Mouse (Mus musculus): ENCODE measurements around the gene Zfp808.
A peak's percentile ranks its signal among the peaks of the same experiment; 100 is the strongest.
"Not testable (repeated sequence)": the region's sequence is repeated elsewhere in the genome, so short reads cannot be mapped to it uniquely, and the experiment has no call there.

Gene Zfp808

DNA sequence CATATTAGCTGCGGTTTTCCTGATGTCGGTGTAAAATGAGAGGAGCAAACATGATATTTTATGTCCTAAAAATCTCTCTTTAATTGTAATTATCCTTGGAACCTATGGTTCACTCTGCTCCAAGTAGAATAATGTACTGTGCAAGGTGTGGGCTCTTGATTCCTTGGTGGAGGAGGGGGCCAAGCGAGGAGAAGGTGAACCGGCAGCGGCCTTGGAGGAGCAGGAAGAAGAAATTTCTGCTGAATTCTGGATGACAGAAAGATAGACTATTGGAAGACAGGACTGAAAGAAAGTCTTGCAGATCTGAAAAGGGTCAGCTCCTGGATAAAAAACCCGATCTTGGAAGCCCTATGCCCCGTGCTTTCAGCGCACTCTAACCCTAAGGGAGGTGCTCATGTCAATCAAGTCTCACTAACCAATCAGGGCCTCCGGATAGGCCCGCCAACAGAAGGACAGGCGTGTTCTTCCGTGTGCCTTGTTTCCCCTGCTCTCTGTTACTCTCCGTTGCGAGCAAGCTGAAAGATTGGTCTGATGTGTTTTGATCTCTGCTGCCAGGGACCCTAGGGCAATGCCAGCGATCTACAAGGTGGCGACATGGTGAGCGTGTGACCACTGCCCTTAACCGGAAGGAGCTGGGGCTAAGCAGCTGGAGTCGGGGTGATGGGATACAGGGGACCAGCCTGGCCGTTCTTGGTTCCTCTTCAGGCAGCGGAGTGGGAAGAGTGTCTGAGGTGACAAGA lies at the start of gene Zfp808:
Zfp808 (plus strand) TSS at position 455 of the 740 bp plus-strand sequence.
- DNase-seq (ENCODE audit: inconsistent age in 2 of 2, low spot score in 1 of 2), result peak; percentile 66 to 85

GRCm38 (mm10) chr13:62098786-62099185 lies 30.9 kb upstream of the Zfp808 start:
- DNase-seq (ENCODE audit: inconsistent age in 2 of 2, low spot score in 1 of 2), result not testable (repeated sequence)

DNA sequence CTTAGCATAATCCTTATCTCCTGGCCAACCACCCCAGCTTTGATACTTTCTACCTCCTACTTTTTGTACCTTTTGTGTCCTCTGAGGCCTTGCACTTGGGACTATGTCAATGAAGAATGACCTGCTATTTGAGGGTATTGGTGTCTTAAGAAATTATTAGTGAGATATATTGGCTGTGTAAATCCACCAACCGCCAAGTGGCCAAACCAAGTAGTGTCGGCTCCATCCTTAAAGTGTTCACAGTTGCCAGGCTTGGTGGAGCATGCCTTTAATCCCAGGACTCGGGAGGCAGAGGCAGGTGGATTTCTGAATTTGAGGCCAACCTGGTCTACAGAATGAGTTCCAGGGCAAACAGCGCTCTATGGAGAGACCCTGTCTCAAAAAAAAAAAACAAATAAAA lies 30.2 kb upstream of the Zfp808 start:
- not testable (repeated sequence) for DNase-seq (ENCODE audit: inconsistent age in 2 of 2, low spot score in 1 of 2)

- not testable (repeated sequence) for DNase-seq (ENCODE audit: inconsistent age in 2 of 2, low spot score in 1 of 2)
Measured at GRCm38 (mm10) chr13:62102368-62102767, 27.3 kb upstream of the Zfp808 start.

GRCm38 (mm10) chr13:62115861-62116260 lies 13.8 kb upstream of the Zfp808 start:
- peak in 1 of 2 experiments; percentile 55 for DNase-seq (ENCODE audit: inconsistent age in 2 of 2, low spot score in 1 of 2)

DNA sequence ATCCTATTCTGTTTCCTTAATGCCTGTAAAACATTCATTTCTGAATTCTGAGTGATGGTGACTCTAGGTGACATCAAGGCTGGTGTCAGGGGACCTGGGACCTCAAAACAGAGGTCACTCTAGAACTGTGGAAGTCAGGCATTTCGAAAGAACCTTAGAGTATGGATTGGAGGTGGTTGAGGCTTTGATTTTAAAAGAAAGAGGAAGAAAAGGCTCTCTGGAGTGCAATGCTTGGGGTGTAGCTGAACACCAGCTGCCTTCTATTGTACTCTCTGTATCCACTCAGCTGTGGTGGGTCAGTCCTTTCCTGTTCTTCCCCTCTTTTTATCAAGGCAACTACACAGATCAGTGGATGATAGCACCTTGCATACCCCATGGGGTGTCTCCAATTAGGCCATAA lies 8.1 kb upstream of the Zfp808 start:
- DNase-seq (ENCODE audit: inconsistent age in 2 of 2, low spot score in 1 of 2), result not testable (repeated sequence)

DNA sequence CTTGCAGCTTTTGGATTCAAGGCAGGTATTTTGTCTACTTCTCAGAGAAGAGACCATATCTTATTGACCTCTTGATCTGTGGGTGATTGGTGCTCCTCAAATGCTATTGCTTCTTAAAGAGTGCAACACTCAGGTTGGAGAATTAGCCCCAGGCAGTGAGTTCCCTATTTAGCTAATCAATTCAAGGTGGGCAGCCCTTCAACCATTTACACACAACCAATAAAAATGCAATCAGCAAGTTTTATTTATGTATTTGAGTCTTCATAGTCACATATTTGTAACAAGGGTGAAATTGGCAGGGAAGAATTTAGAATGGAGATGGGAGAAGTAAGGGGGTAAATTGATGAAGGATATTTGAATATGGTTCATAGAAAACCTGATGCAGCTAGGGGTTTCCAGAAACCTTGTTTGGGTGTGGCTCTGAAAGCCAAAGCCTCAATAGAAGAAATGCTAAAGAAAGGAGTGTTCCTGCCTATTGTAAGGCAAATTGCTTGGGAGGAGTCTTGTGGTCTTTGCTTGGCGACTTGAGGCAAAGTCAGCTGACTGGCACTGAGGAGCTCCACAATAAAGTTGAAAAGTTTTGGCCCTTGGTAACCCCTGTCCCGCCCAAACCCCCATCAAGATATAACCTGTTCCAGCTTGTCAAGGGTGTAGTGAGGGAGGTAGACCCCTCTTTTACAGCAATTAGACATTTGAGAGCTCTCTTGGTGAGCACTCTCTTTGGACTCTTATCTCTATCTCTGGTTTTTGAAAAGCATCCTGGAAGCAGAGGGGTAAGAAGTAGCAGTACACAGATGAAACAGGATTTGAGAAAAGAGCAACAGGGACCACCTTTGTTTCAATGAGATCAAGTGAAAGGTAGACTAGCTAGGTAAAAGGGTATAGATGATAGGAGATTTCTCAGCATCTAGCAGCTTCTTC lies 52.4 kb downstream of the Zfp808 start:
- not testable (repeated sequence) for DNase-seq (ENCODE audit: inconsistent age in 2 of 2, low spot score in 1 of 2)

DNA sequence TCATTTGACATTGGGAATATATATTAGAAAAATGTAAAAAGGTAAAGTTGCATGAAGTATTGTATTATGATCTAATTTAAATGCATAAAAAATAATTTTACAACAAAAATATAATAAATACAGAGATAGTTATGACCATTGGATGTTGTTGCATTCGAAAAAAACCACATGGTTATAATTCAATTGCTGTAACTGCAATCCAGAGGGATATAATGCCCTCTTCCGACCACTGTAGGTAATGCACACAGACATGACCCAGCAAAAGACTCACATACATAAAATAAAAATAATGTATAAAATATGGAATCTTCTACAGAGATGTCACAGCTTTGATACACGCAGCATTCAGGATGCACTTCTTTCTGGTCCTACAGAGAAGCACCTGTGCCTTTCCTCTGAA lies 115.6 kb downstream of the Zfp808 start:
- DNase-seq (ENCODE audit: inconsistent age in 2 of 2, low spot score in 1 of 2), result no peak

GRCm38 (mm10) chr13:62255226-62255625 lies 125.5 kb downstream of the Zfp808 start:
- DNase-seq (ENCODE audit: inconsistent age in 2 of 2, low spot score in 1 of 2), result not testable (repeated sequence)

DNA sequence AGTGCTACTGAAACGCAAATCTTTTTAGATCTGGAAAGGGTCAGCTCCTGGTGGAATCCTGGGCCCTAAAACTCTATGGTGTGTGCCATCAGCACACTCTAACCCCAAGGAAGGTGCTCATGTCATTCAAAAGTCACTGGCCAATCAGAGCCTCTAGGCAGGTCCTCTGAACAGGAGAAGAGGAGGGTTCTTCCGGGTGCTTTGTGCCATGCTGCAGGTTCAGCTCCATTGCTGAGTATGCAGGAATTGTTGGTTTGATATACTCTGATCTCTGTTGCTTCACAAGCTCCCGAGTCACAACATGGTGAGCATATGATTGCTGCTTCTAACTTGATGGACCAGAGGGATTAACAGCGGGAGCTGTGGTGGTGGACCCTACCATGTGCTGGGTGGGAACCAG lies 133.7 kb downstream of the Zfp808 start:
- DNase-seq (ENCODE audit: inconsistent age in 2 of 2, low spot score in 1 of 2), result no peak
